Mouse (Mus musculus) heart, embryonic 14.5 days (tissue): Measurements from ENCODE around the gene Gpx8. TPM values are rescaled to one million over a fixed set of nuclear protein-coding genes. Genes with fewer than 3 reads are reported as not detected.
A peak's percentile ranks its signal among the peaks of the same experiment; 100 is the strongest.

Source experiments
- ATAC-seq: fragments of 200-750 bp; cut with Nextera tagmentation; 2 replicates; pipeline ENCODE4 v1.8.0; 2017; ENCODE audit warnings: low read depth, moderate TSS enrichment; ENCODE audit not compliant: insufficient number of reproducible peaks, insufficient read depth, low FRiP score
- H3K27ac ChIP-seq, 2 experiments: fragments of 200-500 bp in 1 of 2; fragments of 300-500 bp in 1 of 2; sonication (generic) in 1 of 2; replicated peaks in 1 of 2; 2 replicates each; pipeline ENCODE4 v1.5.1; 2012 to 2014; ENCODE audit warnings: low read depth in 2 of 2, low read length in 2 of 2, control low read depth in 1 of 2, mild to moderate bottlenecking in 1 of 2, mixed read lengths in 1 of 2; ENCODE audit not compliant: control insufficient read depth in 1 of 2, insufficient read depth in 1 of 2
- H3K27me3 ChIP-seq: fragments of 300-500 bp; sonication (generic); 2 replicates; pipeline ENCODE4 v1.6.1; 2014; ENCODE audit warnings: mild to moderate bottlenecking, low read length, control low read depth; ENCODE audit not compliant: control insufficient read depth, insufficient read depth
- H3K36me3 ChIP-seq: fragments of 300-500 bp; sonication (generic); 2 replicates; pipeline ENCODE4 v1.6.1; 2014; ENCODE audit warnings: mild to moderate bottlenecking, control low read depth, low read length, mixed read lengths; ENCODE audit not compliant: control insufficient read depth, insufficient read depth
- H3K4me1 ChIP-seq, 2 experiments: fragments of 200-500 bp in 1 of 2; fragments of 300-500 bp in 1 of 2; sonication (generic) in 1 of 2; 2 replicates each; pipeline ENCODE4 v1.6.1; 2012 to 2014; ENCODE audit warnings: low read length in 2 of 2, control low read depth in 1 of 2, mixed read lengths in 1 of 2; ENCODE audit not compliant: control insufficient read depth in 2 of 2, insufficient read depth in 2 of 2
- H3K4me2 ChIP-seq: fragments of 300-500 bp; sonication (generic); 2 replicates; pipeline ENCODE4 v1.6.1; 2014; ENCODE audit warnings: mild to moderate bottlenecking, low read length
- H3K4me3 ChIP-seq, 2 experiments: fragments of 200-500 bp in 1 of 2; fragments of 300-500 bp in 1 of 2; sonication (generic) in 1 of 2; 2 replicates each; pipeline ENCODE4 v1.5.1; 2012 to 2014; ENCODE audit warnings: low read length in 2 of 2, mild to moderate bottlenecking in 2 of 2, control low read depth in 1 of 2, low read depth in 1 of 2, moderate library complexity in 1 of 2; ENCODE audit not compliant: control insufficient read depth in 1 of 2, insufficient read depth in 1 of 2
- H3K9ac ChIP-seq: fragments of 300-500 bp; sonication (generic); 2 replicates; pipeline ENCODE4 v1.6.1; 2014; ENCODE audit warnings: mild to moderate bottlenecking, low read length
- H3K9me3 ChIP-seq: fragments of 300-500 bp; sonication (generic); 2 replicates; pipeline ENCODE4 v1.6.1; 2016; ENCODE audit warnings: low read length, control low read depth; ENCODE audit not compliant: control insufficient read depth
- WGBS: fragments of 180-500 bp; shearing (Covaris S2); extraction: QIAGEN DNeasy Blood & Tissue Kit; methylation state at CpG from one replicate; pipeline ENCODE4 v1.1.7; 2014; 5-methylcytosine and 5-hydroxymethylcytosine counted together
- polyA plus RNA-seq: library from polyadenylated mRNA; unstranded; fragments of >200 nt; fragmentation: Nextera tagmentation; extraction: Ambion mirVana; gene quantifications from 2 replicates; pipeline ENCODE4 v1.2.1, GENCODE M21; 2014

The Gpx8 gene
- polyA plus RNA-seq, 1 experiment from 2014 or later, result 147 TPM

GRCm38 (mm10) chr13:113064542-113064941 lies 18.3 kb upstream of the Gpx8 start:
- Histone ChIP-seq H3K27me3 (no peaks in the 10 kb centered on the region), H3K9me3 (no peaks in the 10 kb centered on the region), H3K36me3 (no peaks in the 10 kb centered on the region), H3K27ac (no peak overlapping the region), H3K4me3 (no peak overlapping the region), H3K9ac (no peak overlapping the region), H3K4me1 (no peaks in the 10 kb centered on the region), H3K4me2 (no peak overlapping the region)
- no peak for ATAC-seq
- WGBS, result 83% methylated on average over 9 of the region's 9 CpGs

GRCm38 (mm10) chr13:113061746-113062145 lies 15.5 kb upstream of the Gpx8 start:
- Histone ChIP-seq H3K27ac (no peak overlapping the region), H3K4me1 (no peaks in the 10 kb centered on the region), H3K9me3 (no peaks in the 10 kb centered on the region), H3K4me2 (no peak overlapping the region), H3K36me3 (no peaks in the 10 kb centered on the region), H3K27me3 (no peaks in the 10 kb centered on the region), H3K4me3 (no peak overlapping the region), H3K9ac (no peak overlapping the region)
- 70% methylated on average over 6 of the region's 6 CpGs for WGBS
- no peak for ATAC-seq

GRCm38 (mm10) chr13:113055826-113056225 lies 9.6 kb upstream of the Gpx8 start:
- no peaks in the 10 kb centered on the region for H3K36me3 ChIP-seq
- 24% methylated on average over 8 of the region's 8 CpGs for WGBS
- no peak overlapping the region for H3K9ac ChIP-seq
- H3K4me1 ChIP-seq, result no peaks in the 10 kb centered on the region; a peak in 1 of 4 replicates
- H3K9me3 ChIP-seq, result no peaks in the 10 kb centered on the region
- no peak for ATAC-seq
- no peak overlapping the region for H3K27ac ChIP-seq
- no peaks in the 10 kb centered on the region for H3K27me3 ChIP-seq
- H3K4me3 ChIP-seq, result no peak overlapping the region
- no peak overlapping the region for H3K4me2 ChIP-seq

- Histone ChIP-seq H3K9me3 (no peaks in the 10 kb centered on the region), H3K4me2 (no peak overlapping the region), H3K27me3 (no peaks in the 10 kb centered on the region), H3K36me3 (no peaks in the 10 kb centered on the region), H3K4me1 (no peaks in the 10 kb centered on the region; a peak in 1 of 4 replicates), H3K9ac (no peak overlapping the region), H3K4me3 (no peak overlapping the region), H3K27ac (no peak overlapping the region)
- ATAC-seq, result no peak
- 78% methylated on average over 8 of the region's 8 CpGs for WGBS
Observed at GRCm38 (mm10) chr13:113054230-113054629, 8.0 kb upstream of the Gpx8 start.

- Histone ChIP-seq H3K27ac (no peak overlapping the region), H3K4me3 (no peak overlapping the region), H3K4me2 (no peak overlapping the region), H3K9me3 (no peaks in the 10 kb centered on the region), H3K4me1 (peaks cover 2 to 11% of the 10 kb centered on the region in 2 experiments; a peak in 3 of 4 replicates), H3K27me3 (no peaks in the 10 kb centered on the region), H3K9ac (no peak overlapping the region), H3K36me3 (peaks cover 8% of the 10 kb centered on the region)
- WGBS, result 66% methylated on average over 3 of the region's 3 CpGs
- no peak for ATAC-seq
Observed at GRCm38 (mm10) chr13:113047647-113048046, 1.4 kb upstream of the Gpx8 start.

- H3K27ac ChIP-seq, result no peak overlapping the region
- H3K4me2 ChIP-seq, result no peak overlapping the region
- ATAC-seq, result peak; percentile 27; the same call in 1 of the 2 replicates
Observed at GRCm38 (mm10) chr13:113047018-113047417, 808 bp upstream of the Gpx8 start.

GRCm38 (mm10) chr13:113045458-113046110 lies 626 bp downstream of the Gpx8 start:
- no peak for ATAC-seq
- 9% methylated on average over 18 of the region's 18 CpGs for WGBS

More at GRCm38 (mm10) chr13:113047018-113047417, 808 bp upstream of the Gpx8 start:
- no peaks in the 10 kb centered on the region for H3K27me3 ChIP-seq
- no peaks in the 10 kb centered on the region for H3K9me3 ChIP-seq
- H3K4me3 ChIP-seq, result no peak overlapping the region
- peaks cover 2 to 11% of the 10 kb centered on the region in 2 experiments; a peak in 3 of 4 replicates for H3K4me1 ChIP-seq
- H3K9ac ChIP-seq, result no peak overlapping the region
- peaks cover 15% of the 10 kb centered on the region for H3K36me3 ChIP-seq

GRCm38 (mm10) chr13:113044876-113045275 lies 1.3 kb downstream of the Gpx8 start:
- Histone ChIP-seq H3K9me3 (no peaks in the 10 kb centered on the region), H3K4me3 (peak overlapping the region; percentile 5 to 57; a peak in 3 of 4 replicates), H3K27me3 (no peaks in the 10 kb centered on the region), H3K36me3 (peaks cover 18% of the 10 kb centered on the region), H3K4me1 (peaks cover 5 to 11% of the 10 kb centered on the region in 2 experiments; a peak in 3 of 4 replicates), H3K4me2 (peak overlapping the region; percentile 76), H3K9ac (peak overlapping the region; percentile 75), H3K27ac (no peak overlapping the region)
- WGBS, result 60% methylated on average over 3 of the region's 3 CpGs
- ATAC-seq, result no peak

More at GRCm38 (mm10) chr13:113045458-113046110, 626 bp downstream of the Gpx8 start:
- Histone ChIP-seq H3K9me3 (no peaks in the 10 kb centered on the region), H3K4me1 (peaks cover 5 to 11% of the 10 kb centered on the region in 2 experiments; a peak in 3 of 4 replicates), H3K27me3 (no peaks in the 10 kb centered on the region), H3K36me3 (peaks cover 18% of the 10 kb centered on the region), H3K4me2 (peak overlapping the region; percentile 76), H3K9ac (peak overlapping the region; percentile 75), H3K4me3 (peak overlapping the region; percentile 57 to 67), H3K27ac (peak overlapping the region; percentile 64 to 85)
